Mouse (Mus musculus) forelimb bud, embryonic 11.5 days (tissue): ENCODE results near the gene Vmn1r87.
"Not testable (repeated sequence)": the region's sequence is repeated elsewhere in the genome, so short reads cannot be mapped to it uniquely, and the experiment has no call there.

Experiments used
- DNase-seq: peaks from one replicate; pipeline ENCODE4 v3.0.0-alpha.2; 2012; ENCODE audit warnings: low read depth, low spot score

The Vmn1r87 gene

GRCm38 (mm10) chr7:13140057-13140456 lies at the start of gene Vmn1r87:
TSS of gene Vmn1r87 (minus strand) at chr7:13140157.
- no peak for DNase-seq

- DNase-seq: no peak
Observed at GRCm38 (mm10) chr7:13159268-13159667, 19.3 kb upstream of the Vmn1r87 start, which contains the start of gene Vmn1r88. TSS of gene Vmn1r88 (plus strand) at chr7:13159568.

- no peak for DNase-seq
Observed at GRCm38 (mm10) chr7:13137340-13137739, 2.6 kb downstream of the Vmn1r87 start.

GRCm38 (mm10) chr7:13131856-13132255 lies 8.1 kb downstream of the Vmn1r87 start:
- DNase-seq: no peak

- DNase-seq: not testable (repeated sequence)
Observed at GRCm38 (mm10) chr7:13123554-13124153, 16.3 kb downstream of the Vmn1r87 start.

GRCm38 (mm10) chr7:13119817-13120216 lies 20.1 kb downstream of the Vmn1r87 start, which contains the start of gene Vmn1r86:
TSS of gene Vmn1r86 (minus strand) at chr7:13119917.
- no peak for DNase-seq

GRCm38 (mm10) chr7:13095073-13095472 lies 44.9 kb downstream of the Vmn1r87 start, which contains the start of gene Vmn1r85:
TSS of gene Vmn1r85 (minus strand) at chr7:13095173.
- DNase-seq: no peak
